Mouse (Mus musculus): ENCODE results near the gene Gm45261. TPM values are rescaled to one million over a fixed set of nuclear protein-coding genes. Genes with fewer than 3 reads are reported as not detected.

The Gm45261 gene
- total and polyA plus RNA-seq, 2 experiments = not detected

DNA sequence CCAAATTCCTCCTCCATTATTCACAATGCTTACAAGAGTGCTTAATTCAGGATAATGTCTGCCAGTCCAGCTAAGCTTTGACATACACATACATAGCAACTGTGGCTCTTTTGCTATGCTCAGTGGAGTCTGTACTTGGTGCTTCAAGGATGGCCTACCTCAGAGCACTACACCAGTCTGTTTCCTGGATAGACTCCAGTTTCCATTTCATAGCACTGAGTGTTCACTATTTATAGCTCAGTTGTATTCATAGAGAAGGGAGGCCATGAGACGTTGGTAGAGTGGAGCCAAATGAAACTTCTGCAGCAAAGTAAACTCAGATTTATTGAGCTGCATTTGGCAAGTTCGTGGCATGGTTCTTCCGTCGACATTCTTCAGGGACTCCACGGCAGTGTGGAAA, 22.2 kb upstream of the Gm45261 start:
- WGBS = 48% methylated on average over 5 of the region's 5 CpGs
- Histone ChIP-seq H3K79me2 (ENCODE audit: control insufficient read depth, insufficient read depth, low read length) (no peaks in the 10 kb centered on the region), H3K36me3 (ENCODE audit: control insufficient read depth, insufficient read depth, low read length) (no peaks in the 10 kb centered on the region), H3K9ac (ENCODE audit: low read depth, low read length) (no peak overlapping the region), H3K27ac (replicated peaks; ENCODE audit: insufficient read depth, low read depth, low read length) (no peak overlapping the region), H3K4me3 (ENCODE audit: insufficient read depth, low read depth, low read length) (no peak overlapping the region), H3K27me3 (ENCODE audit: control insufficient read depth, insufficient read depth, low read length) (no peaks in the 10 kb centered on the region), H3K4me1 (ENCODE audit: control insufficient read depth, insufficient read depth, low read length) (no peaks in the 10 kb centered on the region)
- TF ChIP-seq POLR2A (IDR thresholded peaks at IDR 0.05; ENCODE audit: extremely low read depth, insufficient read depth, low read length) = no peak
- no peak for TF ChIP-seq CTCF (IDR thresholded peaks at IDR 0.05; ENCODE audit: low read depth, low read length)
- no peak for DNase-seq (ENCODE audit: extremely low read depth, low read depth, low spot score)

DNA sequence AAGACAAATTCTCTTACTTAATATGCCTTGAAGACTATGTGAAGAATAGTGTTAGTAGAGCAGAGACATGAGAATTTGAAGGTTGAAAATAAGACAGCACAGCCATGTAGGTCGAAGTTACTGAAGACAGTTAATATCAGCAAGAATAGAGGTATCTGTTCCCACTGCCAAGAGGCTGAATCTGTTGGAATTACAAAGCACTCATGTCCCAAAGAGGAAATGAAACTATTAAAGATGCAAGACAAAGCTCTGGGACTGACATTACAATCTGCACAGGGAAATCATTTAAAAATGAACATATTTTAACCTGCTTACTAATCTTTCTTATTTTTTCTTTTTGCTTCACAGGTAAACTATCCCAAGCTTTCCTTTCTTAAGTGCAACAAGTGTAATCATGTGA, 13.7 kb upstream of the Gm45261 start:
- no peak overlapping the region for H3K4me3 ChIP-seq (ENCODE audit: insufficient read depth, low read depth, low read length)
- H3K36me3 ChIP-seq (ENCODE audit: control insufficient read depth, insufficient read depth, low read length) = no peaks in the 10 kb centered on the region
- TF ChIP-seq CTCF (IDR thresholded peaks at IDR 0.05; ENCODE audit: low read depth, low read length) = no peak
- no peak for TF ChIP-seq POLR2A (IDR thresholded peaks at IDR 0.05; ENCODE audit: extremely low read depth, insufficient read depth, low read length)
- H3K79me2 ChIP-seq (ENCODE audit: control insufficient read depth, insufficient read depth, low read length) = no peaks in the 10 kb centered on the region
- WGBS = 64% methylated on average over 1 of the region's 1 CpGs
- no peaks in the 10 kb centered on the region for H3K27me3 ChIP-seq (ENCODE audit: control insufficient read depth, insufficient read depth, low read length)
- no peak overlapping the region for H3K27ac ChIP-seq (replicated peaks; ENCODE audit: insufficient read depth, low read depth, low read length)
- DNase-seq (ENCODE audit: extremely low read depth, low read depth, low spot score) = no peak
- H3K4me1 ChIP-seq (ENCODE audit: control insufficient read depth, insufficient read depth, low read length) = no peaks in the 10 kb centered on the region
- H3K9ac ChIP-seq (ENCODE audit: low read depth, low read length) = no peak overlapping the region

DNA sequence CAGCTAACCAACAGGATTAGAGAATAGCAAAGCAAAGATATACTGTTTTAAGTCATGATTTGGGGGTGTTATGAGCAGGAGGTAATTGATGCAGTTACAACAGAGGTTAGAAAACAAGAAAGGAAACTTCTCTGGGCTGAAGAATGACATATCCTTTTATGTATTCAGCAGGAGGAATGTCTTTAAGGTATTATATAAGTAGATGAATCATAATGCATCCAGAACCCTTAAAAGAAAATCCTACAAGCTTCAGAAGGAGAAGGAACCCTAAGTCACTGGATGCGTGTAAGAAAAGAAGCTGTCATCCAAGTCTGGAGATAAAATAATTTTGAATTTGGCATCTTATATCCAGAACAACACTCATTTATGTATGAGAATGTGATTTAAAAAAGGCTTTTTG, 11.1 kb upstream of the Gm45261 start:
- H3K9ac ChIP-seq (ENCODE audit: low read depth, low read length) = no peak overlapping the region
- DNase-seq (ENCODE audit: extremely low read depth, low read depth, low spot score) = no peak
- TF ChIP-seq CTCF (IDR thresholded peaks at IDR 0.05; ENCODE audit: low read depth, low read length) (no peak), POLR2A (IDR thresholded peaks at IDR 0.05; ENCODE audit: extremely low read depth, insufficient read depth, low read length) (no peak)
- no peaks in the 10 kb centered on the region for H3K4me1 ChIP-seq (ENCODE audit: control insufficient read depth, insufficient read depth, low read length)
- H3K27ac ChIP-seq (replicated peaks; ENCODE audit: insufficient read depth, low read depth, low read length) = no peak overlapping the region
- no peaks in the 10 kb centered on the region for H3K79me2 ChIP-seq (ENCODE audit: control insufficient read depth, insufficient read depth, low read length)
- 92% methylated on average over 1 of the region's 1 CpGs for WGBS
- H3K27me3 ChIP-seq (ENCODE audit: control insufficient read depth, insufficient read depth, low read length) = no peaks in the 10 kb centered on the region
- H3K4me3 ChIP-seq (ENCODE audit: insufficient read depth, low read depth, low read length) = no peak overlapping the region
- H3K36me3 ChIP-seq (ENCODE audit: control insufficient read depth, insufficient read depth, low read length) = no peaks in the 10 kb centered on the region

DNA sequence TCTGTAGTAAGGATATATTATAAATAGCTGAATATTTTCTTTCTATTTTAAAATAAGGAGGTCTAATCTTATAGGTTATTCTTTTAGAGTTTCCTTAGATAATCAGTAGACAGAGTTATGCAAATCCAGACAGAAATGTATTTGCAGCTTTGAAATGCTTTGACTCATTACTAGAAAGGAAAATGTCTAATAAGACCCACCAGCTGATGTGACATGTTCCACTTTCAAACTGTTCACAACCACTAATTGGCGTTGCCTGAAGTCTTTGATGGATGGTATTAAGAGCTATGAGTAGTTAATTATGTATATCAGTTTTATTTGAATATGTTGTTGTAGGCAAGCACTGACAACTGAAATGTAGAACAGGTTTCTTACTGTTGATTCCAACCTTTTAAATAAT, 1.3 kb downstream of the Gm45261 start:
- Histone ChIP-seq H3K36me3 (ENCODE audit: control insufficient read depth, insufficient read depth, low read length) (no peaks in the 10 kb centered on the region), H3K4me1 (ENCODE audit: control insufficient read depth, insufficient read depth, low read length) (no peaks in the 10 kb centered on the region), H3K4me3 (ENCODE audit: insufficient read depth, low read depth, low read length) (no peak overlapping the region), H3K9ac (ENCODE audit: low read depth, low read length) (no peak overlapping the region), H3K27me3 (ENCODE audit: control insufficient read depth, insufficient read depth, low read length) (no peaks in the 10 kb centered on the region), H3K27ac (replicated peaks; ENCODE audit: insufficient read depth, low read depth, low read length) (no peak overlapping the region), H3K79me2 (ENCODE audit: control insufficient read depth, insufficient read depth, low read length) (no peaks in the 10 kb centered on the region)
- DNase-seq (ENCODE audit: extremely low read depth, low read depth, low spot score) = no peak
- TF ChIP-seq POLR2A (IDR thresholded peaks at IDR 0.05; ENCODE audit: extremely low read depth, insufficient read depth, low read length) (no peak), CTCF (IDR thresholded peaks at IDR 0.05; ENCODE audit: low read depth, low read length) (no peak)
- 90% methylated on average over 1 of the region's 1 CpGs for WGBS

DNA sequence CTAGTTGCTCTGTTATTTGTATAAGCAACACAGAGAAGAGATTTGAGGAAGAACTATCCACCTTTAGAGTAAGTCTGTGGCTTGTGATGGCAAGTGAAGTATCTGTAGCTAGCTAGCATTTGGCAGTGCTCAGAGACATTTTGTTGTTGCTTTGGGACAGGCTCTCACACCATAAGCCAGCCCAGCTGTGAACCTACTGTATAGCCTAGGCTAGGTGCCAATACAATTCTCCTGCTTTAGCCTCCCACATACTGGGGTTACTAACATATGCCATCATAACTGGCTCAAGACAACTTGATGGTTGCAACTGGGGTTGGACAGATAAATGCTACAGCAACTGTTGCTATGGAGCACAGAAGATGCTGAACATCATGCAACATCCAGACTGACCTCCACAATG, 1.8 kb downstream of the Gm45261 start:
- no peak overlapping the region for H3K9ac ChIP-seq (ENCODE audit: low read depth, low read length)
- no peaks in the 10 kb centered on the region for H3K36me3 ChIP-seq (ENCODE audit: control insufficient read depth, insufficient read depth, low read length)
- H3K27ac ChIP-seq (replicated peaks; ENCODE audit: insufficient read depth, low read depth, low read length) = no peak overlapping the region
- no peak overlapping the region for H3K4me3 ChIP-seq (ENCODE audit: insufficient read depth, low read depth, low read length)
- DNase-seq (ENCODE audit: extremely low read depth, low read depth, low spot score) = no peak
- H3K4me1 ChIP-seq (ENCODE audit: control insufficient read depth, insufficient read depth, low read length) = no peaks in the 10 kb centered on the region
- H3K27me3 ChIP-seq (ENCODE audit: control insufficient read depth, insufficient read depth, low read length) = no peaks in the 10 kb centered on the region
- TF ChIP-seq CTCF (IDR thresholded peaks at IDR 0.05; ENCODE audit: low read depth, low read length) (no peak), POLR2A (IDR thresholded peaks at IDR 0.05; ENCODE audit: extremely low read depth, insufficient read depth, low read length) (no peak)
- H3K79me2 ChIP-seq (ENCODE audit: control insufficient read depth, insufficient read depth, low read length) = no peaks in the 10 kb centered on the region

DNA sequence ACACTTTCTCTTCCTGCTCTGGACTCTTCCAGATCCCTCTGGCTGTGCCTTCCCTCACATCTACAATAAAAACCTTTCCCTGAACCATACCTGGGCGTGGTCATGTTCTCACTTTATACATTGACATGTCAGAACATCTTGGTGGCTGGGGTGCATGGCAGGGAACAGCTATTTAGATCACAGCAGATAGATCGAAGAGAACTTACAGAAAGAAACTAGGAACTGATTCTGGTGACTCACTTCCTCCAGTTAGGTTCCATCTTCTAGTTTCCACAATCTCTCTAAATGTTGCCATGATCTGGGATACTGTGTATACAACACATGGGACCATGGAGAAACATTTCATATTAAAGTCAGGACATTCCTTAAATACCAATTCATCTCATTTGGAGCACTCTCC, 7.3 kb downstream of the Gm45261 start:
- Histone ChIP-seq H3K27ac (replicated peaks; ENCODE audit: insufficient read depth, low read depth, low read length) (no peak overlapping the region), H3K4me3 (ENCODE audit: insufficient read depth, low read depth, low read length) (no peak overlapping the region), H3K36me3 (ENCODE audit: control insufficient read depth, insufficient read depth, low read length) (no peaks in the 10 kb centered on the region), H3K4me1 (ENCODE audit: control insufficient read depth, insufficient read depth, low read length) (no peaks in the 10 kb centered on the region), H3K9ac (ENCODE audit: low read depth, low read length) (no peak overlapping the region), H3K27me3 (ENCODE audit: control insufficient read depth, insufficient read depth, low read length) (no peaks in the 10 kb centered on the region), H3K79me2 (ENCODE audit: control insufficient read depth, insufficient read depth, low read length) (no peaks in the 10 kb centered on the region)
- DNase-seq (ENCODE audit: extremely low read depth, low read depth, low spot score) = peak; percentile 17
- TF ChIP-seq CTCF (IDR thresholded peaks at IDR 0.05; ENCODE audit: low read depth, low read length) (no peak), POLR2A (IDR thresholded peaks at IDR 0.05; ENCODE audit: extremely low read depth, insufficient read depth, low read length) (no peak)
- 87% methylated on average over 2 of the region's 2 CpGs for WGBS

Data from liver, adult 2 months (tissue).